Mouse (Mus musculus) layer of hippocampus, adult 18-20 months (tissue): Measurements from ENCODE around the gene Trappc6b. TPM values are rescaled to one million over a fixed set of nuclear protein-coding genes. Genes with fewer than 3 reads are reported as not detected.
"Not testable (repeated sequence)": the region's sequence is repeated elsewhere in the genome, so short reads cannot be mapped to it uniquely, and the experiment has no call there.

ENCODE experiments used
- DNase-seq, 2 experiments: peaks; one replicate each; pipeline ENCODE4 v3.0.0; 2022; ENCODE audit warnings: low spot score in 2 of 2
- long read RNA-seq: library from polyadenylated mRNA; stranded (forward); transcript quantifications from one replicate; pipeline ENCODE4 v2.0.0, GENCODE M21; 2021
- total RNA-seq, 2 experiments: library from RNA; stranded (reverse); gene quantifications; 2 replicates each; pipeline ENCODE4 v1.2.3; 2021

Gene Trappc6b
- total RNA-seq: 100 to 1,000 TPM; 103 to 118 TPM
- long read RNA-seq, transcript Trappc6b-201 (6 exons, 1,255 nt): major isoform, 45 of 61 reads
- long read RNA-seq, partial matches to known transcripts: 8 of 61 reads
- long read RNA-seq, other reads (novel, unspliced or antisense): 6 of 61 reads

DNA sequence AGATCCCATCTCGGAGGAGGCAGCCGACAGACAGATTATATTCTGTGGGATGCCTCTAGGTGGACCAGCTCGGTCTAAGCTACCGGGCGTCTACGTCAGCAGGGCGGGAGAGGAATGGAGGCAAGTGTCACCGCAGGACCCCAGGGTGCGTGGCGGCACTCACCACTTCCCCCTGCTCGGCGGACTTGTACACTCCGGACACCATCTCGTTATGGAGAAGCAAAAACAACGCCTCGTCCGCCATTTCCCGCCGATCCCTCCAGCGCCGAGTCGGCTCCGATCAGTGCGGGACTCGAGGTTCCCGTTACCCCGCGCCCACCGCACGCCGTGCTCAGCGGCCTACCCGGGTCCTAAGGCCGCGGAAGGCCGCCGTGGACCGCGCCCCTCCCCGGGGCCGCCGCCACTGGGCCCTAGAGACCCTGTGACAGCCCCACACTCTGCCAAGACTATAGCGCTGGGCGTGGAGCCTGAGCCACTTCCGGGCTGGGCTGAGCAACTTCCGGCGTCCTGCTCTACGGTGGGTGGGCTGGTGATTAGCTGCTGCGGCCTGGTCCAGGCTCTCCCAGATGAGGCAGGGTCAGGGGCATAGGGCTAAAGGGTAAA is at the start of gene Trappc6b:
Gene Trappc6b (minus strand): TSS at position 480 of the 603 bp plus-strand sequence.
- DNase-seq: peak; percentile 76 to 84

DNA sequence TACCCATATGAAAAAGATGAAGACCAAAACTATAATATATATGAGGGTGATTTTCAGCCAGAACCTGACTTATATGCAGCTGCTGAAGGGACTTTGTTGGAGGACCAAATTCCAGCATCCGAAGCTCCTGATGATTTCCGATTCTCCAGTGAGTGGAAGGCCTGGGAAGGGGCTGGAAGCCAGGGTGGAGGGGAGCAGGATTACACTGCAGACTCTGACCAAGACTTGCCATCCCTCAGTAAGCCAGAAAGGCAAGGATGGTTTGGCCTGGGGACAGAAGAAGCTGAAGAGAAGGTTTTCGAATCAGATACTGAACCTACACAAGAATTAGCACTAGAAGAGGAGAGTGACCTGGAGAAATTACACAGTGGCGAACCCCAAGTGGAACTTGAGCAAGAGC is 46.7 kb upstream of the Trappc6b start:
- DNase-seq: no peak

DNA sequence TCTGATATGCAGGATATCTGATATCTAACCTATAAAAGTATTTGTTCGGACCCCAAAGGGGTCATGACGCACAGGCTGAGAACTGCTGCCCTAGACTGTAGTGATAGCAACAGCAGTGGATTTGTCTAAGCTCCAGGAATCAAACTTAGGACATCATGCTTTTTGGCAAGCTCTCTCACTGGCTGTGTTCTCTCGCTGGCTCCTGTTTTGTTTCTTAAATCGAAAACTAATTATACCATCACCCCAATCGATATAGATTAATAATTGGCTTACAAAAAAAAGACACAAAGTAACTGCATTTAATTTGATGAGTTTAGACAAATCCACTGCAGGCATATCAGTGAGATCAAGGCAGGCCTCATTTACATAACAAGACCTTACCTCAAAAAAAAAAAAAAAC is 45.2 kb upstream of the Trappc6b start:
- DNase-seq: no peak

DNA sequence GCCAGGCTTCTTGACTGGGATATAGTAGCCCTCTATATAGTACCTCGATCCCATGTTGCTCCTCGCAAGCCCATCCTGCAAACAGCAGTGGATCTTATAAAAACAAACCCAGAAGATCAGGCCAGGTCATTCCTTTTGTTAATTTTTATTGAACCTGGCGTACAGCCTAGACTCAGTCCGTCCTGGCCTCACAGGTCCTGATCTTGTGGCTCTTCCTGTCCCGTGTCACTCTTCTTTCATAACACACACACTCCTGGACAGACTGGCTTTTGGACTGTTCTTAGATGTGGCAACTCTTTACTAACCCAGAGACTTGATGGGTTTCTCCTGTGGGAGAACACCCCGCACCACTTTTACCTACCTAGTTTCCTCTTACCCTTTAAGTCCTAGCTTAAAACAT is 44.6 kb upstream of the Trappc6b start:
- no peak for DNase-seq

DNA sequence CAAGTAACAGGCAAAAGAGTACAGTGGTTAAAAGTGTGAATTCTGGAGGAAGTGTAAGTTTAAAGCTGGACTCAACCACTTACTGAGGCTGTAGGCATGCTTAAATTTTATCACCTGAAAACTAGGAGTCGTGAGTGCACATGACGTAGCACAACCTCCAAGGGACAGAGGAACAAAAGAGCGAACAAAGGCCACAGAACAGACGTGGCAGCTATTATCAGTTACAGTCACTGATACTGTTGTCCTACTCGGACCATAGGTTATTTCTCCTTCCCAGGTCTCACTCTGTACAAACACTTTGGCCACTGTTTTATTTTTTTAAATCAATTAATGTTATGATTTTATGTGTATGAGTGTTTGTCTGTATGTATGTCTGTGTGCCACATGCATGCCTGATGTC is 43.5 kb upstream of the Trappc6b start:
- DNase-seq: no peak

DNA sequence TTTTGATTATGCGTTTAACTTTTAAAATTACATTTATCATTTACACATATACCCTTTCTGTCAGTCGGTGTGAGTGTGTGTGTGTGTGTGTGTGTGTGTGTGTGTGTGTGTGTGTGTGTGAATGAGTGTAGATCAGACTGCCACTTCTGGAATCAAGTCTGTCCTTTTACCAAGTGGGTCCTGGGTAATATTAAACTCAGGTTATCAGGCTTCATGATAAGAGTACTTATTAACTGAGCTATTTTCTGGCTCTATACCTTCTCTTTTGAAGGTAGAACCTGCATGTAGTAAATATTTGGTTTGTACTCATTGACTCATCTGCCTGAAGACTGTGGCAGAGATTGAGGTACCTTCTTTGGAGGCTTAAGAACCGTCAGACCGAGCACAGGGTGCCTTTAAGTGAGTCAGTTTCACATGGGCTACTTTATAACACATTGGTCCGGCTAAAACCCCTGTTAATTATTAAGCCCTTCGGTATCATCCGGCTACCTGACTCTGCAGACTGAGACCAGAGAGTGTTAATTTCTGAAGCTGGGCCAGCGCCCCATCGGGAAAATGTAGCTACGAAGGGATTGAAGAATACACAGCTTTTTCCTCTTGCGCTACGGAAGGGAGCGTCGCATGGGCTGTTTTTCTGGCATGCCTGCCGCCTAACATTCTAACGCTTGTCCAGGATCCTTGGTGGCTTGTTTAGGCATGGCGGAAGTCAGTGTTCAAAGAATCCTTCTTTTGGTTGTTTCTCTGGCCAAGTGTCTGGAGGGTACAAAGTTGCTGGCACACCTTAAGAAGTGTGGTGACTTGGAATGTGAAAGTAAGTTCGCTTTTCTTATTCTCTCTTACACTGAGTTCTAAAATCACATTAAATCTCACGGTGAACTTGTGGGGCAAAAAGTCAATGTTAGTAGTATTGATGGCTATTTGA is 34.1 kb upstream of the Trappc6b start, which contains the start of gene Mia2:
Gene Mia2 (plus strand): TSS at position 696 of the 922 bp plus-strand sequence.
- DNase-seq: no peak

DNA sequence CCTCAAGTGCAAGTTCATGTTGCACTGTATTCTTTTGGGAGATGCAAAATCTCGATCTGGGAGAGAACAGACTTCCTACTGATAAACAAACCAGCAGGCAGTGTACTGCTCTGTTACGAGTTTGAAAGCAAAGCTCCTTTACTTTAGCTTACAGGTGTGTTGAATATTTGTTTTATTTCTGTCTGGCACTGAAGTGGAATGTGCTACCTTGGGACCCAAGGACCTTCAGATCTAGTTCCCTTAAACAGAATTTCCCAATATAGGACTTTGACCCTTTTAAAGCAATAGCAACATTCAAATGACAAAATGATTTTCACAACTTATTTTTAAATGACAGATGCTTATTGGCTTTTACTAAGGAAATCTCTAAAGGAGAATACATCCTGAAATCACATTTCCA is 32.3 kb upstream of the Trappc6b start:
- DNase-seq: no peak

DNA sequence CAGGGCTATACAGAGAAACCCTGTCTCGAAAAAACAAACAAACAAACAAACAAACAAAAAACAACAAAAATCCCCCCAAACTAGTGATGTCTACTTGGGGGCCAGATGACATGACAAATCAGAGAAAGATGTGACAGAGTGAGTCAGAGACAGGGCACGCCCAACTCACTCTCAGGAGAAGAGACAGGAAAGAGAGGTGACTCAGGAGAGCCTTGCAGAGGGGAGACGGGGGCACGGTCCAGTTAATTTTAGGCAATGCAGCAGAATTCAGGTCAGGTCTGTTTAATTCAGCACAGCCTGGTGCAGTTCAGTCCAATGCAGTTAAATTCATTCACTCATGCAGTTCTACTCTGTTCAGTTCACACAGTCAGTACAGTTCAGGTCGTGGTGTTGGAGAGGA is 24.9 kb upstream of the Trappc6b start:
- DNase-seq: no peak

DNA sequence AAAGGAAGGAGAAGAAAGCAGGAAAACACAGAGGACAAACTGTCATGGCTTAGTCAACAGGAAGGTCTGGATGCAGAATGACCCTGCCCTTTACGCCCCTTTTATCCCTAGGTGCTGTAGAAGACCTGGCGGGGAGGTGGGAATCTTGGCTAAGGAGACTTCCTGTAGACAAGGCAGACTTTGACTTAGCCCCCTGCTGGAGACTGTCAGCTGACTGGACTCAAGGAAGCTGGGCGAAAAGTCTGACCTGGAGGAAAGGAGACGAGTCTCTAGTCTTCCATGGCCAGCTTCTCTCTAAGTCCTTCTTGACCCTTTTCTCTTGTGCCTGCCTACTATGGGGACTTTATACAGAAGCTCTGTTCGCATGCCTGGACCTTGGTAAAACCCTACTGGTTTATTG is 23.2 kb upstream of the Trappc6b start:
- no peak for DNase-seq

DNA sequence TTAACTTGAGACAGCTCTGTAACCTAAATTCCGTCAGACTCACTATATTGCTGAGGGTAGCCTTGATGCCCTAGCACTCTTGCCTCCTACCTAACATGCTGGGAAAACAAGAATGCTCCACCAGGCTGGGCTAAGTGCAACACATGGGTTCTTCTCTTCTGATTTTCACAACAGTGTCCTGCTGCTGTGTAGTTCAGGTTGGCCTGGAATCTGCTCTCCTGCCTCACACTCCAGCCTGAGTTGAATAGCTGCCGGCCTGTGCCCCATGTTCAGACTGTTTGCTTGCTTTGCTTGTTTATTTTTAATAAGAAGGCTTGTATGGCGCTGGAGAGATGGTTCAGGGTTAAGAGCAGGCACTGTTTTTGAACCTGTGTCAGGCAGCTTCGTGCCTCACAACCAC is 19.2 kb upstream of the Trappc6b start:
- DNase-seq: no peak

DNA sequence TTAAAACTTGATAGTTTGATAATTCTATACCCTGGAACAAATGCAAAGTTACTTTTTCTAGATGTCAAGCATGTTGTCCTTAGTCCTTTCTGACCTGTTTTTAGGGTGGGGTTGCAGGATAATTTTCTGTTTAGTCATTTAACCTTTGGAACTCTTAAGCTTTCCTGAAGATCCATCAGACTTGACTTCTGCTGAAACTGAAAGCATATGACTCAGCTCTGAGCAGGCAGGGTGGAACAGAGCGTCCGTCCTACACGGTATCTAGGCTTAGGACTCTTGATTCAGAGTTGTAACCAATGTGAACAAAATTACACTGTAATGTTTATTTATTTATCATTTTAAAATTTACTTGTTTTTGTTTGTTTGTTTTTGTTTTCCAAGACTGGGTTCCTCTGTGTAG is 16.6 kb upstream of the Trappc6b start:
- DNase-seq: no peak

DNA sequence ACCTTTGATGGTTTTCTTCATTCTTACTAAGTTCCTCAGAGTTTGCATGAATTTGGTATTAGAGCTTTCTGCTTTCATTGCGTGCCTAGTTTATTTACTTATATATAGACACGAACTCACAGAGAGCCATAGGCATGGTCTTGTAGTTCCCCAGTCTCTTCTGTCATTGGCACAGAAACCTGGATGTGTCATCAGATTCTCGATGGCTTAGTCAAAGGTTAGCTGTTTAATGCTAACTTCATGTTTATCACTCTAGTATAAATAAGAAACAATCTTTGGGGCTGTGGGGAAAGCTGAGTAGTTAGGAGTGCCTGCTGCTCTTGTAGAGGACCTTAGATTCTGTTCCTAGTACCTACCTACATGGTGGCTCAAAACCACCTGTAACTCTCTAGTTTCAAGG is 15.7 kb upstream of the Trappc6b start:
- DNase-seq: no peak

DNA sequence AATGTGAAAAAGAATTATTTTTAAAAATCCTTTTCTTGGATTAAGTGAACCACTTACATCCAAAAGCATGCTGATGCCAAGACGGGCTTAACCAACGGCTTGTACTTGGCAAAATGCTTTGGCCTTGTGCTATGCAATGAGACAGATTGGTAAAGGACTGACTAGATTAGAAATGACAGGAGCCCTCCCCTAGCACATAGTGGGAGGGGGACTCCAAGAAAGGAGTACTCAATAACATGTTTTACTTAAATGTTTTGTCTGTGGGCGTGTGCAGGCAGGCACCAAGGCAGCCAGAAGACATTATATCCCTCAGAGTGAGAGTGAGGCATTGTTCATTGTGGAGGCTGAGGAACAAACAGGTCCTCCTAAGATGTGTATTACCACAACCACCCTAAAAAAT is 12.8 kb upstream of the Trappc6b start:
- DNase-seq: peak in 1 of 2 experiments; percentile 15

DNA sequence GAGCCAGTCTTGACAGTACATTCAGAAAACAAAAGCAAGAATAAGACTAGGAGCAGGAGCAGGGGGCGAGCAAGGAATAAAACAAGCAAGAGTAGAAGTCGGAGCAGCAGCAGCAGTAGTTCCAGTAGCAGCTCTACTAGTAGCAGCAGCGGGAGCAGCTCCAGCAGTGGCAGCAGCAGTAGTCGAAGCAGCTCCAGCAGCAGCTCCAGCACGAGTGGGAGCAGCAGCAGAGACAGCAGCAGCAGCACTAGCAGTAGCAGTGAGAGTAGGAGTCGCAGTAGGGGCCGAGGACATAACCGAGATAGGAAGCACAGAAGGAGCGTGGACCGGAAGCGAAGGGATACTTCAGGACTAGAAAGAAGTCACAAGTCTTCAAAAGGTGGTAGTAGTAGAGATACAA is 11.0 kb upstream of the Trappc6b start:
- DNase-seq: no peak

DNA sequence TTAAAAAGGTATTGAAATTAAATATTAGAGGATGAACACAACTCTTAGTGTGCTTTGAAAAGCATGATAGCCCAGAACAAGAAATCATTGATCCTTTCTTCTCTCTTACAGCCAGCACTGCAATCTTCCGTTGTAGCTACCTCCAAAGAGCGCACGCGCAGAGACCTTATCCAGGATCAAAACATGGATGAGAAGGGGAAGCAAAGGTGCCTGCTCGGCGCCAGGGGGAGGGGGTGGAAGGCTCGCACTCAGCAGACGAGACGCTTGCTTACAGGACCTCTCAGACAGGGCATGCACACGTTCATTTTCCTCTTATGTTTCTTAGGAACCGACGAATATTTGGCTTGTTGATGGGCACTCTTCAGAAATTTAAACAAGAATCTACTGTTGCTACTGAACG is 7.5 kb upstream of the Trappc6b start:
- DNase-seq: no peak

DNA sequence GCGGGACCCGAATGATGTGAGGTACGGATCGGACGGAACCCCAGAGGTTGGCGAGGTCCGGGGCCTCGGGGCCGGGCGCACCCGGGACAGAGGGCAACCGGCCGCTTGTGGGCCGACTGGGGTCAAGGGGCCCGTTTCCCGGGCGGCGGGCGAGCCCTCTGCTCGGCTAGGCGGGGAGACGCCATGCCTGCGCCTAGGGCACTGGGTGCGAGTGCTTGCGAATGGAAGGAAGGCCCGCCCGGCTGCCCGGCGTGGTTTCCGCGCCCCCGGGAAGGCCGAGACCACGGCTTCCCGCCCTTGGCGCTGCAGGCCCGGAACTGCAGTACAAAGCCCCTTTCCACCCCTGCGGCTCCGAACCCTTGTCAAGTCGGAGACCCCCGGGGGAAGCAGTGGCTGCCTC is 5.8 kb upstream of the Trappc6b start:
- DNase-seq: no peak

DNA sequence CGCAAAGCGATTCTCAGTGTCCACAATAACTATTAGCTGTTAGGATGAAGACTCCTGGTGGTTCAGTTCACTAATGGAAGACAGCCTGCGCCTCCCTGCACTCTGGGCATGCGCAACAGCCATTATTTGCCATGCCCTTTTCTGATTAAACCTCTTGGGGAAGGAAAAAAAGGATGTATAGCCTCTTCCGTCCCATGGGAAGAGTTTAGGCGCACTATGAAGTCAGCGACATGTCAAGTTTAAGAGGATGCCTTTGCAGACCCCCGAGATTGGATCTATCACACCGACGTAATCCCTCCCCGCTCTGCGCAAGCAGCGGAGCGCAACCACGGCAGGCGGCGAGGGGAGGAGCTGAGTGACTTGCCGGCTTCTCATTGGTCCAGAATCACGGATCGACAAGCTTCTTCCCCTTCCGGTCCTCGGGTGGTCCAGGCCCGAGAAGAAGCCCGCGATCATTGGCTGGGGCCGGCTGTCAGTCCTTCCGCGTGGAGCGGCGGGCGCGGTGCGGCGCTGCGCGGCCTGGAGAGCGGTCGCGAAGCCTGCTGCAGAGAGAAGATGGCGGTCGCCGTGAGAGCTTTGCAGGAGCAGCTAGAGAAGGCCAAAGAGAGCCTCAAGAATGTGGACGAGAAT is 5.3 kb upstream of the Trappc6b start, which contains the start of gene Pnn:
Gene Pnn (plus strand): TSS at position 437 of the 630 bp plus-strand sequence.
- peak; percentile 98 to 99 for DNase-seq

DNA sequence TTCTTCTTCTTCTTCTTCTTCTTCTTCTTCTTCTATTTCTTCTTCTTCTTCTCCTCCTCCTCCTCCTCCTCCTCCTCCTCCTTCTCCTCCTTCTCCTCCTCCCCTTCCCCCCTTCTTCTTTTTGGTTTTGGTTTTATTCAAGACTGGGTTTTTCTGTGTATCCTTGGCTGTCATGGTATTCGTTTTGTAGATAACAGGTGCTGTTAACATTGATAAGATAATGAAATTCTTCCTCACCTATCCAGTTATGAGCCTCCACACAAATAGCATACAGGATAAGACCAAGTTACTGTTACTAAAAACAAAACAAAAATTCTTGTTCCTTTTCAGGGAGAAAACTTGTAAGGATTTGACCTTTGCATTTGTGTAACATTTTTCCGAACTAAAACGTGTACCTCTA is 4.5 kb upstream of the Trappc6b start:
- DNase-seq: no peak

DNA sequence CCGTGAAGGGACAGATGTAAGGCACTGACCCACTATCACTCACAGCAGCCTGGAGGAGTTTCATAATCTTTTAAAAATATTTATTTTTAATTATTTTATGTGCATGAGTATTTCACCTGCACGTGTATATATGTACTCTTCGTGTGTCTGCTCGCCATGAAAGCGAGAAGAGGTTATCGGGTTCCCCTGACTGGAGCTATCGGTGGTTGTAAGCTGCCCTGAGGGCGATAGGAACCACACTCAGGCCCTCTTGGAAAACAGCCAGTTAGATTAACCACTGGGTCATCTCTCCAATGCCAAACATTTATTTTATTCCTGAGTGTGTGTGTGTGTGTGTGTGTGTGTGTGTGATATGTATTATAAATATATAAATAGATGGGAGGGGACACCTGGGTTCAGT is 3.6 kb upstream of the Trappc6b start:
- no peak for DNase-seq

DNA sequence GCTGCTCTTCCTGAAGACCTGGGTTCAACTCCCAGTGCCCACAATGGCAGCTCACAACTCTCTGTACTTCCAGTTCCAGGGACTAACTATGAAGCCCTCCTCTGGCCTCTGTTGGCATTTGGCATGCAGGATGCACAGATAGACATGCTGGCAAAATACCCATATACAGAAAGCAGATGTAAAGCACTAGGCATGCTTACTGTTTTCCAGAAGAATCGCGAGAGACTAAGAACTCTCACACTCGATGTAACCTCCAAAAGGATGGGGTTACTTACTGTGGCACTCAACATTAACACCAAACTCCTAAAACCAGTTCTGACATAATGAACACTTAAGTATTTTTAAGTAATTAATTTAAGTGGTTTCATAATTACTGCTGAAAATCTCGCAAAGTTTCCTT is 950 bp downstream of the Trappc6b start:
- no peak for DNase-seq

DNA sequence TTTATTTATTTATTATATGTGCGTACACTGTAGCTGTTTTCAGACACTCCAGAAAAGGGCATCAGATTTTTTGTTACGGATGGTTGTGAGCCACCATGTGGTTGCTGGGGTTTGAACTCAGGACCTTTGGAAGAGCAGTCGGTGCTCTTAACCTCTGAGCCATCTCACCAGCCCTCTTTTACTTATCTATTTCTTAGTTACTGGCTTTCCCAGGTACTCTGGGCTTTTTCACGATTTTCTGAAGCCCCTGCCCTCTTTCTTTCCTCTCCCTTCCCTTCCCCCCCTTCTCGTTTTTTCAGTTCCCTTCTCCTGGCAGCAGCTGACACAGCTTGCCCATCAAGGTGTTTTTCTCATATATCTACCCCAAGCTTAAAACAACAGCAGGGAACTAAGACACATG is 3.0 kb downstream of the Trappc6b start:
- not testable (repeated sequence) for DNase-seq

DNA sequence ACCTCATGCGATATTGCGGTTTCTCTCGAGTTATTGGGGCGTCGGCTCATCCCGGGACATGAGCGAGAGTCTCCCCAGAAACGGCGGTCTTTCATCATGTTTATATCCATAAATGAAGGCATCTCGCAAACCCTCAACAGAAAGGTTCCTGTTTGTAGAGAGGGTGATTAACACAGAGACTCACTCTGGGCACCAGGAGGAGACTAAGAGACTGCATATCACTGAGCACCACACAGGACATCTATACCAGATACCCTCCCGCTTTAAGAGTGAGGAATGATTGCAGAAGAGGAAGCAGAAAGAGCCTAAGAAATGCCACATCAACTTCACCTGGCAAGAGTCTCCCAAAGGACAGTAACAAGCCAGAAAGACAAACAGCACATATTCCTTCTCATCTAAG is 5.0 kb downstream of the Trappc6b start:
- DNase-seq: no peak
